Mouse (Mus musculus): ENCODE results near the gene Mylk4.

DNA sequence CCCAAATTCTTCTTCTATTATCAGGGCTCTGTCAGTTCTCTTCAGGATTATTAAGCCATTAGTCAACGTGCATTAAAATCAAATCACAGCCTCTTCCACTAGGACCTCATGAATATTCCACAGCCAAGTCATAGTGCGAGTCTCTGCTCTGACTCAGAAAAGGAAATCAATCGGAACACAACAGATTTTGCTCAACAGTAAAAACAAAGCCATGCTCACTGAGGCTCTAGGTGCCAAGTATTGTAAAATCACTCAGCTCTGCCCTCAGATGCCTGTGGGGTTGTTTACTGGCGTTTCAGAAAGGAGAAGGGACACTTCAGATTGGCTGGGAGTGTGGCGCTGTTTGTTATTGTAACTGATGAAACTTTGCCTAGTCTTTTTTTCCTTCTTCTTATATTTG is 104.8 kb downstream of the Mylk4 start:
- TF ChIP-seq CTCF (IDR thresholded peaks at IDR 0.05; ENCODE audit: low read depth, low read length) (no peak), POLR2A (IDR thresholded peaks at IDR 0.05; ENCODE audit: borderline replicate concordance, low read depth, low read length) (no peak)
